Comparison of ENCODE assay signal across 9 mouse cellular contexts in the genomic region with DNA sequence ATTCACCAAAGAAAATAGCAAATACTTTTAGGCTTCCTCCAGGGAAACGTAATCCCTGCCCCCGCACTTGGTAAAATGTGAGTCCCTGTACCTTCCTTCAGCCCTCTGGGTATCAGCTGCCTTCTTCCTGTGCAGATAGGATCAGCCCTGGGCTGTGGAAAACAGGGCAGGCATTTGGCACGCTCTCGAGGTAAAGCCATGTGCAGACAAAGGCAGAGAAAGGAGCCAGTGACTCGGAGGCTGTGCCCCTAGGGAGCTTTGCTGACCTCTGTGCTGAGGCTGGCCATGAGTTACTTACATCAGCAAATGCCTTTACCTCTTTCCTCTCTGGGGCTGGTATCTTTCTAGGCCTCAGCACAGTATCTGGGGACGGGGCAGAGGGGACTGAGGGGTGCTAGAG. TPM values are rescaled to one million over a fixed set of nuclear protein-coding genes. Genes with fewer than 3 reads are reported as not detected.
DNase-seq lines count a peak whose midpoint lies in the region; ATAC-seq and TF ChIP-seq lines count a peak whose summit lies in the region.
"Had no signal": no experiment of that assay in that cellular context is flagged by ENCODE, and none has a peak within 500 bp of the region (broad histone marks: within the 10 kb centered on the region; RNA-seq: fewer than 3 reads in every experiment).

No protein-coding gene starts in this region.

- H3K4me1 ChIP-seq in forebrain, embryonic 10.5 days, result peaks cover 31% of the 10 kb centered on the region
- H3K4me1 ChIP-seq in forebrain, embryonic 13.5 days, result peaks cover 7% of the 10 kb centered on the region; the same call in 1 of the 2 replicates
- H3K4me1 ChIP-seq in lung, postnatal 0 days (ENCODE audit: insufficient read depth, low read depth, low read length), result no peaks in the 10 kb centered on the region
- H3K4me1 ChIP-seq: stomach, embryonic 15.5 days had no signal

- no peak for TF ChIP-seq EP300 in lung, postnatal 0 days (IDR thresholded peaks at IDR 0.05)

- H3K4me3 ChIP-seq in forebrain, embryonic 10.5 days, result no peak overlapping the region
- H3K4me3 ChIP-seq in forebrain, embryonic 13.5 days, result no peak overlapping the region
- no peak overlapping the region for H3K4me3 ChIP-seq in lung, postnatal 0 days (ENCODE audit: low read depth, low read length)
- H3K4me3 ChIP-seq: stomach, embryonic 15.5 days had no signal

- peak overlapping the region; percentile 71 for H3K27ac ChIP-seq in forebrain, embryonic 10.5 days
- no peak overlapping the region for H3K27ac ChIP-seq in forebrain, embryonic 13.5 days
- H3K27ac ChIP-seq in lung, postnatal 0 days (ENCODE audit: low read length), result no peak overlapping the region
- H3K27ac ChIP-seq: stomach, embryonic 15.5 days had no signal

- ATAC-seq in forebrain, embryonic 13.5 days, result no peak
- ATAC-seq in lung, postnatal 0 days, result peak; percentile 41
- ATAC-seq in activated CD4-positive, CD25-positive, alpha-beta regulatory T cell, adult 4 months, result no peak
- no peak for ATAC-seq in frontal cortex, adult (ENCODE audit: low TSS enrichment)

- H3K27me3 ChIP-seq in forebrain, embryonic 10.5 days (ENCODE audit: poor library complexity, severe bottlenecking), result no peaks in the 10 kb centered on the region
- no peaks in the 10 kb centered on the region for H3K27me3 ChIP-seq in forebrain, embryonic 13.5 days
- no peaks in the 10 kb centered on the region for H3K27me3 ChIP-seq in lung, postnatal 0 days (replicated peaks; ENCODE audit: insufficient read depth, low read length)
- H3K27me3 ChIP-seq: stomach, embryonic 15.5 days had no signal

- TF ChIP-seq POLR2A in brain, embryonic 14.5 days (IDR thresholded peaks at IDR 0.05; ENCODE audit: borderline replicate concordance, extremely low read depth, insufficient read depth, insufficient read length, poor library complexity, severe bottlenecking), result no peak

- H3K4me2 ChIP-seq in forebrain, embryonic 13.5 days, result no peak overlapping the region
- no peak overlapping the region for H3K4me2 ChIP-seq in lung, postnatal 0 days (replicated peaks; ENCODE audit: low read depth, low read length)
- H3K4me2 ChIP-seq: stomach, embryonic 15.5 days had no signal

- WGBS in forebrain, embryonic 10.5 days, result 38% methylated on average over 6 of the region's 6 CpGs
- 34% methylated on average over 6 of the region's 6 CpGs for WGBS in forebrain, embryonic 13.5 days
- 62% methylated on average over 6 of the region's 6 CpGs for WGBS in lung, postnatal 0 days

- no peaks in the 10 kb centered on the region for H3K9me3 ChIP-seq in forebrain, embryonic 10.5 days
- no peaks in the 10 kb centered on the region for H3K9me3 ChIP-seq in forebrain, embryonic 13.5 days (replicated peaks)
- H3K9me3 ChIP-seq in lung, postnatal 0 days (ENCODE audit: low read length), result no peaks in the 10 kb centered on the region
- H3K9me3 ChIP-seq: stomach, embryonic 15.5 days had no signal

- H3K36me3 ChIP-seq in forebrain, embryonic 10.5 days (replicated peaks), result no peaks in the 10 kb centered on the region
- no peaks in the 10 kb centered on the region for H3K36me3 ChIP-seq in forebrain, embryonic 13.5 days (ENCODE audit: poor library complexity, severe bottlenecking)
- no peaks in the 10 kb centered on the region for H3K36me3 ChIP-seq in lung, postnatal 0 days (ENCODE audit: insufficient read depth, low read length)
- H3K36me3 ChIP-seq: stomach, embryonic 15.5 days had no signal

- intact Hi-C loops in heart, postnatal 25 days (cut with DNase I), result no loop called here

- TF ChIP-seq CTCF in brain, embryonic 14.5 days (IDR thresholded peaks at IDR 0.05; ENCODE audit: borderline replicate concordance, extremely low read depth, insufficient read depth, insufficient read length), result no peak
- TF ChIP-seq CTCF in lung, postnatal 0 days (IDR thresholded peaks at IDR 0.05), result no peak

- DNase-seq in forebrain, embryonic 10.5 days (ENCODE audit: extremely low spot score, low spot score), result no peak
- DNase-seq in brain, embryonic 14.5 days (ENCODE audit: low read depth), result peak; percentile 15
- peak; percentile 20 for DNase-seq in heart, postnatal 25 days (ENCODE audit: low spot score)
- DNase-seq in lung, postnatal 0 days (ENCODE audit: low spot score), result no peak
- no peak for DNase-seq in urinary bladder, adult 18-20 months (ENCODE audit: low spot score in 2 of 2)

- H3K9ac ChIP-seq in forebrain, embryonic 13.5 days, result no peak overlapping the region
- no peak overlapping the region for H3K9ac ChIP-seq in lung, postnatal 0 days (replicated peaks; ENCODE audit: low read depth)
- H3K9ac ChIP-seq: stomach, embryonic 15.5 days had no signal

RNA-seq across cellular contexts. Expression of a gene that starts 4.4 kb away (rescaled TPM):
- 0.12 and 0.34 TPM in 2 replicates for polyA plus RNA-seq in forebrain, embryonic 10.5 days (2016; fragmentation: Nextera tagmentation; extraction: Ambion mirVana)
- 0.31 and 0.54 TPM in 2 replicates for polyA plus RNA-seq in forebrain, embryonic 13.5 days (2015; fragmentation: Nextera tagmentation; extraction: Ambion mirVana)
- polyA plus RNA-seq in brain, embryonic 14.5 days (2012; rRNA removed), result 1.2 and 1.9 TPM in 2 replicates
- 1 to 10 TPM; 4.8 to 5.6 TPM for total RNA-seq in heart, postnatal 25 days (2021)
- 68.9 and 70.0 TPM in 2 replicates for polyA plus RNA-seq in lung, postnatal 0 days (2015; fragmentation: Nextera tagmentation; extraction: Ambion mirVana)
- polyA plus RNA-seq in activated CD4-positive, CD25-positive, alpha-beta regulatory T cell, adult 4 months (2017; shearing (Covaris generic)), result under 1 TPM in 1 of 2 experiments, not detected in 1; 0.27 TPM

Comparison
In these comparisons a context has a peak if more than half of its experiments do, and no peak if none do; other contexts are left out.
1. DNase-seq: peak in brain, embryonic 14.5 days (single experiment) and heart, postnatal 25 days (single experiment); none in forebrain, embryonic 10.5 days (single experiment), lung, postnatal 0 days (single experiment) and urinary bladder, adult 18-20 months (0 of 2).
2. RNA of a gene that starts 4.4 kb away (polyA plus RNA-seq): 68.9 to 70.0 TPM in lung, postnatal 0 days; 1.2 to 1.9 TPM in brain, embryonic 14.5 days, 0.31 to 0.54 TPM in forebrain, embryonic 13.5 days, 0.27 TPM in activated CD4-positive, CD25-positive, alpha-beta regulatory T cell, adult 4 months and 0.12 to 0.34 TPM in forebrain, embryonic 10.5 days; every median in the first group is over 10 times any median in the second.